In genomic region chr16:63864463-63864976, GRCm38 (mm10) we compare ENCODE assay signal across 8 mouse cellular contexts. TPM values are rescaled to one million over a fixed set of nuclear protein-coding genes. Genes with fewer than 3 reads are reported as not detected.
DNase-seq lines count a peak whose midpoint lies in the region; ATAC-seq lines count a peak whose summit lies in the region.

No protein-coding gene starts in this region.

- H3K9ac ChIP-seq in forebrain, embryonic 16.5 days (replicated peaks; ENCODE audit: low read depth, low read length) = peak overlapping the region; percentile 80
- H3K9ac ChIP-seq in liver, embryonic 15.5 days = no peak overlapping the region

- H3K4me1 ChIP-seq in heart, embryonic 10.5 days = no peaks in the 10 kb centered on the region
- no peaks in the 10 kb centered on the region; the same call in 1 of the 2 replicates for H3K4me1 ChIP-seq in forebrain, embryonic 16.5 days (replicated peaks; ENCODE audit: control insufficient read depth, insufficient read depth, low read length)
- H3K4me1 ChIP-seq in liver, embryonic 15.5 days (replicated peaks) = no peaks in the 10 kb centered on the region; the same call in 1 of the 2 replicates

- H3K27ac ChIP-seq in heart, embryonic 10.5 days = peak overlapping the region; percentile 83; the same call in 1 of the 2 replicates
- H3K27ac ChIP-seq in forebrain, embryonic 16.5 days (ENCODE audit: low read length) = no peak overlapping the region; the same call in 1 of the 2 replicates
- H3K27ac ChIP-seq in liver, embryonic 15.5 days (replicated peaks) = no peak overlapping the region

- WGBS in heart, embryonic 10.5 days = 36% methylated on average over 7 of the region's 7 CpGs
- 29% methylated on average over 7 of the region's 7 CpGs for WGBS in forebrain, embryonic 16.5 days
- WGBS in liver, embryonic 15.5 days (ENCODE audit: insufficient replicate concordance) = 28% methylated on average over 7 of the region's 7 CpGs

- DNase-seq in heart, embryonic 10.5 days (ENCODE audit: low spot score) = no peak
- DNase-seq in heart, adult 9 months (ENCODE audit: low spot score in 2 of 2) = no peak
- peak; percentile 31 for DNase-seq in Muller cell, postnatal 12 days (ENCODE audit: inconsistent ontology term)
- no peak for DNase-seq in gastrocnemius, adult 18-20 months (ENCODE audit: low spot score)
- DNase-seq in gastrocnemius, postnatal 14 days = no peak
- no peak for DNase-seq in urinary bladder, adult 18-20 months (ENCODE audit: low spot score in 2 of 2)

- peak overlapping the region; percentile 70 for H3K4me3 ChIP-seq in heart, embryonic 10.5 days
- H3K4me3 ChIP-seq in forebrain, embryonic 16.5 days (replicated peaks; ENCODE audit: low read length) = peak overlapping the region; percentile 84
- H3K4me3 ChIP-seq in liver, embryonic 15.5 days (replicated peaks) = peak overlapping the region; percentile 37; the same call in 1 of the 2 replicates

- intact Hi-C loops in gastrocnemius, postnatal 14 days (cut with DNase I; ENCODE audit: low total_unique reads) = no loop called here

- H3K9me3 ChIP-seq in heart, embryonic 10.5 days = no peaks in the 10 kb centered on the region
- no peaks in the 10 kb centered on the region for H3K9me3 ChIP-seq in forebrain, embryonic 16.5 days (ENCODE audit: control insufficient read depth, low read length)
- H3K9me3 ChIP-seq in liver, embryonic 15.5 days (replicated peaks) = no peaks in the 10 kb centered on the region

- H3K27me3 ChIP-seq in heart, embryonic 10.5 days (ENCODE audit: insufficient read depth, poor library complexity, severe bottlenecking) = 0 out of 2 replicates have a peak, but pooled peaks cover 6% of the 10 kb centered on the region
- H3K27me3 ChIP-seq in forebrain, embryonic 16.5 days (replicated peaks; ENCODE audit: control insufficient read depth, insufficient read depth, low read length) = no peaks in the 10 kb centered on the region; the same call in 1 of the 2 replicates
- H3K27me3 ChIP-seq in liver, embryonic 15.5 days = peaks cover 9% of the 10 kb centered on the region

- no peaks in the 10 kb centered on the region for H3K36me3 ChIP-seq in heart, embryonic 10.5 days
- no peaks in the 10 kb centered on the region for H3K36me3 ChIP-seq in forebrain, embryonic 16.5 days (ENCODE audit: control insufficient read depth, insufficient read depth)
- no peaks in the 10 kb centered on the region for H3K36me3 ChIP-seq in liver, embryonic 15.5 days (replicated peaks)

- peak; percentile 38; the same call in 1 of the 2 replicates for ATAC-seq in forebrain, embryonic 16.5 days
- no peak for ATAC-seq in liver, embryonic 15.5 days (ENCODE audit: insufficient read depth)

- peak overlapping the region; percentile 68 for H3K4me2 ChIP-seq in forebrain, embryonic 16.5 days (ENCODE audit: low read length)
- peak overlapping the region; percentile 60 for H3K4me2 ChIP-seq in liver, embryonic 15.5 days

RNA-seq across cellular contexts. Expression of gene Epha3, which starts 0.5 kb away (rescaled TPM):
- polyA plus RNA-seq in heart, embryonic 10.5 days (2016; fragmentation: Nextera tagmentation; extraction: Ambion mirVana) = 8.1 and 20.4 TPM in 2 replicates
- 76.8 and 84.3 TPM in 2 replicates for polyA plus RNA-seq in forebrain, embryonic 16.5 days (2015; fragmentation: Nextera tagmentation; extraction: Ambion mirVana)
- polyA plus RNA-seq in liver, embryonic 15.5 days (2015; fragmentation: Nextera tagmentation; extraction: Ambion mirVana) = 0.67 and 0.68 TPM in 2 replicates
- total RNA-seq in gastrocnemius, adult 18-20 months (2021) = under 1 TPM; 0.26 to 0.41 TPM
- 1 to 10 TPM; 1.7 to 2.0 TPM for total RNA-seq in gastrocnemius, postnatal 14 days (2021)
